Mouse (Mus musculus) bone marrow macrophage, adult 2 months (primary cell): Measurements from ENCODE around the gene Wfdc10.

Experiments used
- CTCF ChIP-seq: IDR thresholded peaks from 2 replicates; pipeline ENCODE4 v1.5.1; 2012; ENCODE audit warnings: low read depth, mild to moderate bottlenecking, low read length, moderate library complexity
- POLR2A ChIP-seq: IDR thresholded peaks from 2 replicates; pipeline ENCODE4 v1.6.1; 2012; ENCODE audit warnings: mild to moderate bottlenecking, low read depth, low read length, borderline replicate concordance

DNA sequence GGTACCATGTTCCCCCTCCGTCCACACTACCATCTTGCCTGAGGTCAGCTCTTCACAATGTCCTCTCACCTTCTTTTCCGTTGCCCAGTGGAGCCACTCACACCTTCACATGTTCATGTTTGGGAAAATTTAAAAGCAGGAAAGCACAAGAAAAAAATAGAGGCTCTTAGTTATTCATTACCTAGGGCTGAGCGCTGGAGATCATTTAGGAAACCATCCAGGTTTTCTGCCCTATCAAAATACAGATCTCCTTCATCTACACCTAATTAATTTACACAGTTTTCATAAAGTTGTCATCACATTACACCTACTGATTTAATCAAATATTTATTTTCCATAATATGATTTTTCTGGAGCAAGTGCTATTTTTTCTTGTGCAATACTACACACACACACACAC is 17.1 kb upstream of the Wfdc10 start, which contains the start of gene Wfdc16:
- TF ChIP-seq POLR2A: no peak
- no peak for TF ChIP-seq CTCF
